Mouse (Mus musculus) urinary bladder, postnatal 14 days (tissue): ENCODE results near the gene Poln.

Source experiments
- DNase-seq: peaks from one replicate; pipeline ENCODE4 v3.0.0; 2021; ENCODE audit warnings: low spot score

Gene Poln

GRCm38 (mm10) chr5:34105681-34106080 lies 63.6 kb downstream of the Poln start:
- DNase-seq = no peak

GRCm38 (mm10) chr5:34097333-34097732 lies 71.9 kb downstream of the Poln start:
- peak; percentile 26 for DNase-seq

- DNase-seq = no peak
Observed at GRCm38 (mm10) chr5:34093021-34093420, 76.2 kb downstream of the Poln start.

GRCm38 (mm10) chr5:34032520-34032919 lies 136.7 kb downstream of the Poln start:
- no peak for DNase-seq

GRCm38 (mm10) chr5:34031022-34031421 lies 138.2 kb downstream of the Poln start:
- no peak for DNase-seq

- no peak for DNase-seq
Observed at GRCm38 (mm10) chr5:34030101-34030500, 139.1 kb downstream of the Poln start.

- DNase-seq = no peak
Observed at GRCm38 (mm10) chr5:34018968-34019367, 150.3 kb downstream of the Poln start.

- no peak for DNase-seq
Observed at GRCm38 (mm10) chr5:34014652-34015051, 154.6 kb downstream of the Poln start.

- no peak for DNase-seq
Observed at GRCm38 (mm10) chr5:34007392-34007941, 161.8 kb downstream of the Poln start.

GRCm38 (mm10) chr5:34006832-34007231 lies 162.4 kb downstream of the Poln start:
- DNase-seq = no peak

- no peak for DNase-seq
Observed at GRCm38 (mm10) chr5:34004618-34005017, 164.6 kb downstream of the Poln start.

GRCm38 (mm10) chr5:34002636-34003035 lies 166.6 kb downstream of the Poln start:
- no peak for DNase-seq

- DNase-seq = no peak
Observed at GRCm38 (mm10) chr5:34001401-34001800, 167.8 kb downstream of the Poln start.

- no peak for DNase-seq
Observed at GRCm38 (mm10) chr5:34000809-34001208, 168.4 kb downstream of the Poln start.

- DNase-seq = no peak
Observed at GRCm38 (mm10) chr5:33999466-34000090, 169.7 kb downstream of the Poln start.

GRCm38 (mm10) chr5:33998505-33998877 lies 170.8 kb downstream of the Poln start:
- no peak for DNase-seq

GRCm38 (mm10) chr5:33997829-33998504 lies 171.3 kb downstream of the Poln start:
- DNase-seq = no peak

GRCm38 (mm10) chr5:33997051-33997741 lies 172.1 kb downstream of the Poln start:
- DNase-seq = peak; percentile 47

- DNase-seq = no peak
Observed at GRCm38 (mm10) chr5:33996694-33997045, 172.6 kb downstream of the Poln start.

GRCm38 (mm10) chr5:33995843-33996693 lies 173.2 kb downstream of the Poln start, which contains the start of gene Nat8l:
TSS of gene Nat8l (plus strand) at chr5:33995984.
- DNase-seq = no peak

- DNase-seq = peak; percentile 47
Observed at GRCm38 (mm10) chr5:33994671-33995625, 174.3 kb downstream of the Poln start.
